Mouse (Mus musculus) myocyte (in vitro differentiated cells): Measurements from ENCODE around the gene Rpl3l. TPM values are rescaled to one million over a fixed set of nuclear protein-coding genes. Genes with fewer than 3 reads are reported as not detected.
"Not testable (repeated sequence)": the region's sequence is repeated elsewhere in the genome, so short reads cannot be mapped to it uniquely, and the experiment has no call there.

Experiments
- H3K27me3 ChIP-seq: one replicate; pipeline ENCODE4 v1.6.1; 2011; ENCODE audit not compliant: control insufficient read depth, insufficient read depth, insufficient read length
- H3K36me3 ChIP-seq: one replicate; pipeline ENCODE4 v1.6.1; 2011; ENCODE audit not compliant: control insufficient read depth, insufficient read depth
- H3K4me2 ChIP-seq: one replicate; pipeline ENCODE4 v1.6.1; 2011; ENCODE audit warnings: low read depth, control low read depth
- H3K4me3 ChIP-seq: one replicate; pipeline ENCODE4 v1.5.1; 2011; ENCODE audit warnings: mild to moderate bottlenecking, control low read depth, moderate library complexity
- H3K79me2 ChIP-seq: one replicate; pipeline ENCODE4 v1.6.1; 2011; ENCODE audit not compliant: control insufficient read depth, insufficient read depth
- H3ac ChIP-seq: one replicate; pipeline ENCODE4 v1.6.1; 2011; ENCODE audit not compliant: control insufficient read depth, insufficient read length
- CEBPB ChIP-seq: IDR thresholded peaks from 2 replicates; pipeline ENCODE4 v1.6.1; 2011; ENCODE audit warnings: mild to moderate bottlenecking, moderate library complexity; ENCODE audit not compliant: poor library complexity, insufficient read depth, severe bottlenecking
- E2F4 ChIP-seq: IDR thresholded peaks from one replicate; pipeline ENCODE4 v1.6.1; 2011; ENCODE audit warnings: mild to moderate bottlenecking, control low read depth, moderate library complexity; ENCODE audit not compliant: insufficient read depth
- MAX ChIP-seq: IDR thresholded peaks from one replicate; pipeline ENCODE4 v1.6.1; 2011; ENCODE audit warnings: low read depth, mild to moderate bottlenecking, control low read depth
- MYOD1 ChIP-seq, 3 experiments: IDR thresholded peaks; one replicate each; pipeline ENCODE4 v1.6.1; 2011; ENCODE audit warnings: control low read depth in 2 of 3, low read depth in 2 of 3, mild to moderate bottlenecking in 2 of 3, moderate library complexity in 1 of 3; ENCODE audit not compliant: insufficient read length in 2 of 3, control insufficient read depth in 1 of 3
- MYOG ChIP-seq, 3 experiments: IDR thresholded peaks; one replicate each; pipeline ENCODE4 v1.6.1; 2011; ENCODE audit warnings: control low read depth in 2 of 3, low read depth in 2 of 3, mild to moderate bottlenecking in 2 of 3; ENCODE audit not compliant: insufficient read length in 2 of 3, control insufficient read depth in 1 of 3, insufficient read depth in 1 of 3
- POLR2A ChIP-seq: IDR thresholded peaks from one replicate; pipeline ENCODE4 v1.6.1; 2011; ENCODE audit warnings: low read depth, mild to moderate bottlenecking, control low read depth, moderate library complexity; ENCODE audit not compliant: insufficient read length
- POLR2AphosphoS2 ChIP-seq: IDR thresholded peaks from one replicate; pipeline ENCODE4 v1.6.1; 2011; ENCODE audit warnings: low read depth, control low read depth; ENCODE audit not compliant: insufficient read length
- REST ChIP-seq: IDR thresholded peaks from one replicate; pipeline ENCODE4 v1.6.1; 2011; ENCODE audit warnings: mild to moderate bottlenecking, control low read depth, moderate library complexity; ENCODE audit not compliant: insufficient read depth, insufficient read length
- SRF ChIP-seq: IDR thresholded peaks from one replicate; pipeline ENCODE4 v1.6.1; 2011; ENCODE audit warnings: low read depth; ENCODE audit not compliant: control insufficient read depth, insufficient read length
- TCF12 ChIP-seq: IDR thresholded peaks from one replicate; pipeline ENCODE4 v1.6.1; 2011; ENCODE audit warnings: mild to moderate bottlenecking, control low read depth; ENCODE audit not compliant: poor library complexity, insufficient read depth, severe bottlenecking
- TCF3 ChIP-seq: IDR thresholded peaks from one replicate; pipeline ENCODE4 v1.6.1; 2011; ENCODE audit warnings: low read depth, control low read depth; ENCODE audit not compliant: insufficient read length
- USF1 ChIP-seq: IDR thresholded peaks from one replicate; pipeline ENCODE4 v1.6.1; 2011; ENCODE audit warnings: low read depth, mild to moderate bottlenecking, control low read depth, moderate library complexity
- polyA plus RNA-seq: library from polyadenylated mRNA; unstranded; fragments of >200 nt; fragmentation: generic; extraction: Trizol; gene quantifications from one replicate; pipeline ENCODE4 v1.2.1, GENCODE M21; 2012; ENCODE audit warnings: missing spikeins

Rpl3l gene
- polyA plus RNA-seq, 1 experiment: 1.7 TPM

GRCm38 (mm10) chr17:24719494-24720222, 8.0 kb upstream of the Rpl3l start:
- Histone ChIP-seq H3K79me2 (peaks cover 40% of the 10 kb centered on the region), H3ac (peak overlapping the region; percentile 63), H3K4me3 (peak overlapping the region; percentile 77), H3K36me3 (peaks cover 11% of the 10 kb centered on the region), H3K4me2 (peak overlapping the region; percentile 79), H3K27me3 (no peaks in the 10 kb centered on the region)
- no peak for TF ChIP-seq MYOD1 (IDR thresholded peaks at IDR 0.05; ENCODE audit: control insufficient read depth in 1 of 3, insufficient read length in 2 of 3, low read depth in 2 of 3)
- peak; percentile 94 for TF ChIP-seq POLR2A
- TF ChIP-seq TCF12: no peak
- no peak for TF ChIP-seq SRF
- no peak for TF ChIP-seq E2F4
- TF ChIP-seq POLR2AphosphoS2: peak; percentile 93
- TF ChIP-seq MAX: peak; percentile 51
- TF ChIP-seq TCF3: no peak
- no peak for TF ChIP-seq REST
- TF ChIP-seq CEBPB: no peak
- no peak for TF ChIP-seq MYOG (IDR thresholded peaks at IDR 0.05; ENCODE audit: control insufficient read depth in 1 of 3, insufficient read depth in 1 of 3, insufficient read length in 2 of 3, low read depth in 2 of 3)
- peak; percentile 30 for TF ChIP-seq USF1

- peaks cover 11% of the 10 kb centered on the region for H3K36me3 ChIP-seq
- peaks cover 40% of the 10 kb centered on the region for H3K79me2 ChIP-seq
- H3K4me3 ChIP-seq: peak overlapping the region; percentile 77
- H3ac ChIP-seq: peak overlapping the region; percentile 63
- peak overlapping the region; percentile 81 for H3K4me2 ChIP-seq
- not testable (repeated sequence) for H3K27me3 ChIP-seq
These were observed 7.0 kb upstream of the Rpl3l start for GRCm38 (mm10) chr17:24720616-24721015.

- H3K27me3 ChIP-seq: not testable (repeated sequence)
- H3K4me3 ChIP-seq: peak overlapping the region; percentile 77
- H3K4me2 ChIP-seq: peak overlapping the region; percentile 95
These were observed 6.2 kb upstream of the Rpl3l start for GRCm38 (mm10) chr17:24721383-24721955.

GRCm38 (mm10) chr17:24722220-24722924, 5.2 kb upstream of the Rpl3l start:
- Histone ChIP-seq H3K36me3 (peaks cover 11% of the 10 kb centered on the region), H3K27me3 (no peaks in the 10 kb centered on the region), H3K79me2 (peaks cover 40% of the 10 kb centered on the region), H3ac (no peak overlapping the region), H3K4me2 (peak overlapping the region; percentile 95), H3K4me3 (peak overlapping the region; percentile 77)
- TF ChIP-seq POLR2A: peak; percentile 46
- TF ChIP-seq MYOG (IDR thresholded peaks at IDR 0.05; ENCODE audit: control insufficient read depth in 1 of 3, insufficient read depth in 1 of 3, insufficient read length in 2 of 3, low read depth in 2 of 3): no peak
- no peak for TF ChIP-seq REST
- TF ChIP-seq POLR2AphosphoS2: peak; percentile 77

More at GRCm38 (mm10) chr17:24721383-24721955, 6.2 kb upstream of the Rpl3l start:
- H3K36me3 ChIP-seq: peaks cover 11% of the 10 kb centered on the region
- H3K79me2 ChIP-seq: peaks cover 40% of the 10 kb centered on the region
- H3ac ChIP-seq: peak overlapping the region; percentile 63

GRCm38 (mm10) chr17:24723122-24723880, 4.3 kb upstream of the Rpl3l start:
- Histone ChIP-seq H3K4me3 (peak overlapping the region; percentile 77), H3K79me2 (peaks cover 40% of the 10 kb centered on the region), H3K36me3 (peaks cover 11% of the 10 kb centered on the region), H3K27me3 (no peaks in the 10 kb centered on the region), H3ac (peak overlapping the region; percentile 21), H3K4me2 (peak overlapping the region; percentile 95)
- TF ChIP-seq MYOG (IDR thresholded peaks at IDR 0.05; ENCODE audit: control insufficient read depth in 1 of 3, insufficient read depth in 1 of 3, insufficient read length in 2 of 3, low read depth in 2 of 3) (no peak), MAX (no peak), TCF12 (no peak), SRF (no peak), POLR2A (no peak), USF1 (no peak)
